Comparison of ENCODE assay signal across 20 mouse cellular contexts in genomic region chr13:44569241-44569778, GRCm38 (mm10).
DNase-seq lines count a peak whose midpoint lies in the region; ATAC-seq lines count a peak whose summit lies in the region.
"Had no signal": no experiment of that assay in that cellular context is flagged by ENCODE, and none has a peak within 500 bp of the region (broad histone marks: within the 10 kb centered on the region; RNA-seq: fewer than 3 reads in every experiment).

No protein-coding gene starts in this region.

- no peak overlapping the region for H3K4me2 ChIP-seq in kidney, embryonic 16.5 days (replicated peaks; ENCODE audit: low read depth, low read length)
- H3K4me2 ChIP-seq: heart, embryonic 13.5 days; liver, embryonic 15.5 days; midbrain, embryonic 15.5 days had no signal

- 63% methylated on average over 3 of the region's 3 CpGs for WGBS in kidney, embryonic 16.5 days

- ATAC-seq in kidney, embryonic 16.5 days (ENCODE audit: low FRiP score, low TSS enrichment) = no peak
- ATAC-seq: forebrain, embryonic 14.5 days; inflammation-experienced regulatory T-cells, adult 6 months; midbrain, embryonic 15.5 days had no signal

- H3K36me3 ChIP-seq in kidney, embryonic 16.5 days (ENCODE audit: insufficient read depth, low read length) = no peaks in the 10 kb centered on the region
- H3K36me3 ChIP-seq: G1E; heart, embryonic 13.5 days; liver, embryonic 15.5 days; midbrain, embryonic 15.5 days had no signal

- no peaks in the 10 kb centered on the region for H3K27me3 ChIP-seq in kidney, embryonic 16.5 days (ENCODE audit: insufficient read depth, low read length)
- H3K27me3 ChIP-seq: heart, embryonic 13.5 days; liver, embryonic 15.5 days; midbrain, embryonic 15.5 days had no signal

- peaks cover 4% of the 10 kb centered on the region; the same call in 1 of the 2 replicates for H3K9me3 ChIP-seq in kidney, embryonic 16.5 days (ENCODE audit: low read length)
- H3K9me3 ChIP-seq: G1E; heart, embryonic 13.5 days; liver, embryonic 15.5 days; midbrain, embryonic 15.5 days had no signal

- H3K27ac ChIP-seq in kidney, embryonic 16.5 days (ENCODE audit: low read length) = no peak overlapping the region
- H3K27ac ChIP-seq: heart, embryonic 13.5 days; liver, embryonic 15.5 days; midbrain, embryonic 15.5 days had no signal

- no peaks in the 10 kb centered on the region for H3K4me1 ChIP-seq in kidney, embryonic 16.5 days (ENCODE audit: insufficient read depth, low read length)
- H3K4me1 ChIP-seq: liver, embryonic 15.5 days had no signal

- peak; percentile 36 for DNase-seq in kidney, adult 11 months
- peak; percentile 5 for DNase-seq in 3T3-L1 (ENCODE audit: low read depth, low spot score)
- peak; percentile 5 for DNase-seq in NIH3T3 (ENCODE audit: low read depth)
- peak; percentile 19 for DNase-seq in heart, postnatal 4 days
- DNase-seq in spleen, postnatal 36 days (ENCODE audit: low spot score in 2 of 2) = no peak
- DNase-seq in right cerebral cortex, postnatal 36 days (ENCODE audit: low spot score in 2 of 2) = no peak
- no peak for DNase-seq in thymus, postnatal 0 days (ENCODE audit: low spot score)
- DNase-seq: adrenal gland, adult 8-10 months; cerebellum, adult 11 months; cerebellum, postnatal 14 days; layer of hippocampus, postnatal 36 days; left cerebral cortex, postnatal 4 days; retina, postnatal 1 day had no signal

- H3K4me3 ChIP-seq in kidney, embryonic 16.5 days (ENCODE audit: low read length) = no peak overlapping the region
- H3K4me3 ChIP-seq: heart, embryonic 13.5 days; liver, embryonic 15.5 days; midbrain, embryonic 15.5 days had no signal

- H3K9ac ChIP-seq in kidney, embryonic 16.5 days (replicated peaks; ENCODE audit: low read length) = no peak overlapping the region
- H3K9ac ChIP-seq: heart, embryonic 13.5 days; liver, embryonic 15.5 days; midbrain, embryonic 15.5 days had no signal

Comparison
In these comparisons a context has a peak if more than half of its experiments do, and no peak if none do; other contexts are left out.
1. DNase-seq: peak in kidney, adult 11 months (single experiment), 3T3-L1 (single experiment), NIH3T3 (single experiment) and heart, postnatal 4 days (single experiment); none in spleen, postnatal 36 days (0 of 2), right cerebral cortex, postnatal 36 days (0 of 2) and thymus, postnatal 0 days (single experiment).